ENCODE assay signal across 8 mouse cellular contexts in the genomic region with DNA sequence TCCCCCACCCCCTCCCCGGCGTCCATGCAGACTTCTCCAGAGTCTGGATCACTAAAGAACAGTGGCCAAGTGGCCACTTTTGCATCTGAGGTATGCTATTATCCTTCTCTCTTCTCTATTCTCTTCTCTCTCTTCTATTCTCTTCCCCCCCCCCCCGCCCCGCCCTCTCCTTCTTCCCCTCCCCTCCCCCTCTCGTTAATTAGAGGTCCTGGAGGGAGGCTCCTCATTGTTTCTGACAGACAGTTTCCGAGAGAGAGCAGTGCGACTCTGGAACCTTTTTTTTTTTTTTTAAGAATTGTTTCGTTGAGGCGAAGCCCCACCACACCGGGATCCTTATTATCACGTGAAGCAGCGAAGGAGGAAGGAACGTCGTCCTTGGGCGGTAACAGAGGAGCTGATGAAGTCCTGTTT.
DNase-seq lines count a peak whose midpoint lies in the region; ATAC-seq and TF ChIP-seq lines count a peak whose summit lies in the region.

No protein-coding gene starts in this region.

- H3ac ChIP-seq in myocyte (ENCODE audit: control insufficient read depth, insufficient read length): no peak overlapping the region

- H3K27me3 ChIP-seq in lung, postnatal 0 days (replicated peaks; ENCODE audit: insufficient read depth, low read length): no peaks in the 10 kb centered on the region
- H3K27me3 ChIP-seq in embryonic facial prominence, embryonic 13.5 days: peaks cover 4% of the 10 kb centered on the region; the same call in 1 of the 2 replicates
- no peaks in the 10 kb centered on the region for H3K27me3 ChIP-seq in intestine, embryonic 15.5 days (replicated peaks)
- H3K27me3 ChIP-seq in myocyte (ENCODE audit: control insufficient read depth, insufficient read depth, insufficient read length): no peaks in the 10 kb centered on the region

- H3K79me2 ChIP-seq in myocyte (ENCODE audit: control insufficient read depth, insufficient read depth): no peaks in the 10 kb centered on the region

- H3K9me3 ChIP-seq in lung, postnatal 0 days (ENCODE audit: low read length): no peaks in the 10 kb centered on the region
- no peaks in the 10 kb centered on the region for H3K9me3 ChIP-seq in embryonic facial prominence, embryonic 13.5 days
- H3K9me3 ChIP-seq in intestine, embryonic 15.5 days: no peaks in the 10 kb centered on the region

- TF ChIP-seq CTCF in lung, postnatal 0 days (IDR thresholded peaks at IDR 0.05): no peak

- peak overlapping the region; percentile 45 for H3K4me3 ChIP-seq in lung, postnatal 0 days (ENCODE audit: low read depth, low read length)
- peak overlapping the region; percentile 46 for H3K4me3 ChIP-seq in embryonic facial prominence, embryonic 13.5 days
- H3K4me3 ChIP-seq in intestine, embryonic 15.5 days (replicated peaks): peak overlapping the region; percentile 38
- H3K4me3 ChIP-seq in myocyte: peak overlapping the region; percentile 22

- TF ChIP-seq POLR2A in myocyte (IDR thresholded peaks at IDR 0.05; ENCODE audit: insufficient read length, low read depth): no peak

- DNase-seq in lung, postnatal 0 days (ENCODE audit: low spot score): peak; percentile 55
- no peak for DNase-seq in lung, postnatal 25 days (ENCODE audit: low spot score)
- no peak for DNase-seq in adrenal gland, adult 18-20 months (ENCODE audit: low spot score in 2 of 2)
- no peak for DNase-seq in adipocyte (ENCODE audit: low spot score)
- DNase-seq in ovary, postnatal 10 days (ENCODE audit: low spot score): no peak

- no peak overlapping the region for H3K27ac ChIP-seq in lung, postnatal 0 days (ENCODE audit: low read length)
- H3K27ac ChIP-seq in embryonic facial prominence, embryonic 13.5 days: 0 out of 2 replicates have a peak overlapping the region, but pooled peaks have one; percentile 51
- H3K27ac ChIP-seq in intestine, embryonic 15.5 days: no peak overlapping the region

- H3K4me2 ChIP-seq in lung, postnatal 0 days (replicated peaks; ENCODE audit: low read depth, low read length): peak overlapping the region; percentile 76
- H3K4me2 ChIP-seq in embryonic facial prominence, embryonic 13.5 days: peak overlapping the region; percentile 73
- peak overlapping the region; percentile 75 for H3K4me2 ChIP-seq in intestine, embryonic 15.5 days (replicated peaks)
- peak overlapping the region; percentile 97 for H3K4me2 ChIP-seq in myocyte (ENCODE audit: low read depth)

- TF ChIP-seq EP300 in lung, postnatal 0 days (IDR thresholded peaks at IDR 0.05): no peak

- WGBS in lung, postnatal 0 days: under 1% methylated on average over 13 of the region's 15 CpGs
- under 1% methylated on average over 13 of the region's 15 CpGs for WGBS in embryonic facial prominence, embryonic 13.5 days
- under 1% methylated on average over 13 of the region's 15 CpGs for WGBS in intestine, embryonic 15.5 days

- H3K9ac ChIP-seq in lung, postnatal 0 days (replicated peaks; ENCODE audit: low read depth): no peak overlapping the region
- H3K9ac ChIP-seq in embryonic facial prominence, embryonic 13.5 days: peak overlapping the region; percentile 65
- H3K9ac ChIP-seq in intestine, embryonic 15.5 days: no peak overlapping the region

- ATAC-seq in lung, postnatal 0 days: peak; percentile 36
- ATAC-seq in embryonic facial prominence, embryonic 13.5 days (ENCODE audit: insufficient number of reproducible peaks, insufficient read depth, low FRiP score, low TSS enrichment, low read depth): no peak
- 0 out of 2 replicates have a peak, but pooled peaks have one; percentile 24 for ATAC-seq in intestine, embryonic 15.5 days

- H3K4me1 ChIP-seq in lung, postnatal 0 days (ENCODE audit: insufficient read depth, low read depth, low read length): peaks cover 4% of the 10 kb centered on the region; the same call in 1 of the 2 replicates
- peaks cover 14% of the 10 kb centered on the region for H3K4me1 ChIP-seq in embryonic facial prominence, embryonic 13.5 days
- peaks cover 3% of the 10 kb centered on the region for H3K4me1 ChIP-seq in intestine, embryonic 15.5 days (replicated peaks)

- H3K36me3 ChIP-seq in lung, postnatal 0 days (ENCODE audit: insufficient read depth, low read length): no peaks in the 10 kb centered on the region
- no peaks in the 10 kb centered on the region for H3K36me3 ChIP-seq in embryonic facial prominence, embryonic 13.5 days
- no peaks in the 10 kb centered on the region for H3K36me3 ChIP-seq in intestine, embryonic 15.5 days
- no peaks in the 10 kb centered on the region for H3K36me3 ChIP-seq in myocyte (ENCODE audit: control insufficient read depth, insufficient read depth)

TF ChIP-seq in myocyte, 11 proteins besides CTCF, POLR2A, EP300 and RAD21:
- TF ChIP-seq TCF3 (IDR thresholded peaks at IDR 0.05; ENCODE audit: insufficient read length, low read depth) (no peak), TCF12 (IDR thresholded peaks at IDR 0.05; ENCODE audit: insufficient read depth, poor library complexity, severe bottlenecking) (no peak), SRF (IDR thresholded peaks at IDR 0.05; ENCODE audit: control insufficient read depth, insufficient read length, low read depth) (no peak), MAX (IDR thresholded peaks at IDR 0.05; ENCODE audit: low read depth) (no peak), USF1 (IDR thresholded peaks at IDR 0.05; ENCODE audit: low read depth) (no peak), E2F4 (IDR thresholded peaks at IDR 0.05; ENCODE audit: insufficient read depth) (no peak), MYOD1 (IDR thresholded peaks at IDR 0.05; ENCODE audit: control insufficient read depth in 1 of 3, insufficient read length in 2 of 3, low read depth in 2 of 3) (no peak), MYOG (IDR thresholded peaks at IDR 0.05; ENCODE audit: control insufficient read depth in 1 of 3, insufficient read depth in 1 of 3, insufficient read length in 2 of 3, low read depth in 2 of 3) (no peak), REST (IDR thresholded peaks at IDR 0.05; ENCODE audit: insufficient read depth, insufficient read length) (no peak), POLR2AphosphoS2 (IDR thresholded peaks at IDR 0.05; ENCODE audit: insufficient read length, low read depth) (no peak), CEBPB (IDR thresholded peaks at IDR 0.05; ENCODE audit: insufficient read depth, poor library complexity, severe bottlenecking) (no peak)
